Mouse (Mus musculus) midbrain, postnatal 0 days (tissue): ENCODE results near the gene Ch25h. TPM values are rescaled to one million over a fixed set of nuclear protein-coding genes. Genes with fewer than 3 reads are reported as not detected.

Source experiments
- ATAC-seq: fragments of 200-750 bp; cut with Nextera tagmentation; 2 replicates; pipeline ENCODE4 v1.8.0; 2017; ENCODE audit warnings: moderate number of reproducible peaks, mild to moderate bottlenecking, moderate TSS enrichment, moderate library complexity; ENCODE audit not compliant: low FRiP score
- DNase-seq: peaks from one replicate; pipeline ENCODE4 v3.0.0-alpha.2; 2015; ENCODE audit warnings: low spot score
- H3K27ac ChIP-seq: fragments of 300-500 bp; sonication (generic); 2 replicates; pipeline ENCODE4 v1.5.1; 2014; ENCODE audit warnings: low read depth, mild to moderate bottlenecking, low read length, mixed read lengths
- H3K27me3 ChIP-seq: fragments of 300-500 bp; sonication (generic); 2 replicates; pipeline ENCODE4 v1.6.1; 2014; ENCODE audit warnings: low read length, control low read depth, mixed read lengths; ENCODE audit not compliant: insufficient read depth
- H3K36me3 ChIP-seq: fragments of 300-500 bp; sonication (generic); 2 replicates; pipeline ENCODE4 v1.6.1; 2014; ENCODE audit warnings: low read length, control low read depth, mixed read lengths; ENCODE audit not compliant: insufficient read depth
- H3K4me1 ChIP-seq: fragments of 300-500 bp; sonication (generic); 2 replicates; pipeline ENCODE4 v1.6.1; 2014; ENCODE audit warnings: mild to moderate bottlenecking, control low read depth, antibody characterized with exemption, low read length, mixed read lengths; ENCODE audit not compliant: insufficient read depth
- H3K4me2 ChIP-seq: fragments of 300-500 bp; sonication (generic); 2 replicates; pipeline ENCODE4 v1.6.1; 2014; ENCODE audit warnings: low read depth, mild to moderate bottlenecking, low read length, mixed read lengths; ENCODE audit not compliant: poor library complexity, severe bottlenecking
- H3K4me3 ChIP-seq: fragments of 300-500 bp; sonication (generic); 2 replicates; pipeline ENCODE4 v1.5.1; 2014; ENCODE audit warnings: low read depth, mild to moderate bottlenecking, low read length, moderate library complexity
- H3K9ac ChIP-seq: fragments of 300-500 bp; sonication (generic); replicated peaks from 2 replicates; pipeline ENCODE4 v1.6.1; 2014; ENCODE audit warnings: mild to moderate bottlenecking, low read length, moderate library complexity, mixed read lengths; ENCODE audit not compliant: poor library complexity, severe bottlenecking
- H3K9me3 ChIP-seq: fragments of 300-500 bp; sonication (generic); 2 replicates; pipeline ENCODE4 v1.6.1; 2016; ENCODE audit warnings: low read length, control low read depth
- CTCF ChIP-seq: IDR thresholded peaks from 2 replicates; pipeline ENCODE4 v1.5.1; 2016; ENCODE audit warnings: antibody characterized with exemption, mild to moderate bottlenecking
- WGBS: fragments of 180-500 bp; shearing (Covaris S2); extraction: QIAGEN DNeasy Blood & Tissue Kit; methylation state at CpG from one replicate; pipeline ENCODE4 v1.1.7; 2014; 5-methylcytosine and 5-hydroxymethylcytosine counted together
- polyA plus RNA-seq: library from polyadenylated mRNA; unstranded; fragments of >200 nt; fragmentation: Nextera tagmentation; extraction: Ambion mirVana; gene quantifications from 2 replicates; pipeline ENCODE4 v1.2.1, GENCODE M21; 2015
- total RNA-seq: library from RNA; depleted of rRNA; stranded (reverse); fragments of >200 nt; gene quantifications from 2 replicates; pipeline ENCODE4 v1.2.3, GENCODE M21; 2014; rRNA removed

Gene Ch25h
- total and polyA plus RNA-seq, 2 experiments from 2014 or later, result 0.42 to 0.60 TPM

GRCm38 (mm10) chr19:34441979-34442378 lies 33.0 kb downstream of the Ch25h start:
- 78% methylated on average over 2 of the region's 2 CpGs for WGBS
- no peak overlapping the region for H3K9ac ChIP-seq
- no peaks in the 10 kb centered on the region for H3K27me3 ChIP-seq
- no peak for ATAC-seq
- no peak overlapping the region for H3K4me2 ChIP-seq
- no peak for DNase-seq
- no peaks in the 10 kb centered on the region for H3K36me3 ChIP-seq
- no peak overlapping the region for H3K4me3 ChIP-seq
- no peak overlapping the region for H3K27ac ChIP-seq
- no peak for TF ChIP-seq CTCF
- no peaks in the 10 kb centered on the region for H3K9me3 ChIP-seq
- no peaks in the 10 kb centered on the region for H3K4me1 ChIP-seq

- no peaks in the 10 kb centered on the region for H3K27me3 ChIP-seq
- H3K9me3 ChIP-seq, result no peaks in the 10 kb centered on the region
- 62% methylated on average over 5 of the region's 5 CpGs for WGBS
- DNase-seq (peak; percentile 39), ATAC-seq (no peak)
- H3K36me3 ChIP-seq, result no peaks in the 10 kb centered on the region
- H3K4me2 ChIP-seq, result no peak overlapping the region
- H3K4me3 ChIP-seq, result no peak overlapping the region
- TF ChIP-seq CTCF, result no peak
- H3K4me1 ChIP-seq, result no peaks in the 10 kb centered on the region
- no peak overlapping the region for H3K9ac ChIP-seq
- H3K27ac ChIP-seq, result no peak overlapping the region
Observed at GRCm38 (mm10) chr19:34435197-34435611, 39.8 kb downstream of the Ch25h start.

- DNase-seq, result no peak
- Histone ChIP-seq H3K27ac (no peak overlapping the region), H3K27me3 (no peaks in the 10 kb centered on the region), H3K36me3 (no peaks in the 10 kb centered on the region), H3K4me2 (no peak overlapping the region), H3K9ac (no peak overlapping the region), H3K9me3 (no peaks in the 10 kb centered on the region), H3K4me1 (no peaks in the 10 kb centered on the region), H3K4me3 (no peak overlapping the region)
- ATAC-seq, result no peak
- 78% methylated on average over 3 of the region's 3 CpGs for WGBS
- no peak for TF ChIP-seq CTCF
Observed at GRCm38 (mm10) chr19:34431314-34431713, 43.6 kb downstream of the Ch25h start.

GRCm38 (mm10) chr19:34423783-34424335 lies 51.1 kb downstream of the Ch25h start:
- no peak overlapping the region for H3K4me2 ChIP-seq
- no peaks in the 10 kb centered on the region for H3K27me3 ChIP-seq
- H3K9me3 ChIP-seq, result no peaks in the 10 kb centered on the region
- H3K36me3 ChIP-seq, result no peaks in the 10 kb centered on the region
- ATAC-seq (no peak), DNase-seq (no peak)
- TF ChIP-seq CTCF, result no peak
- H3K27ac ChIP-seq, result no peak overlapping the region
- WGBS, result 89% methylated on average over 4 of the region's 4 CpGs
- H3K9ac ChIP-seq, result no peak overlapping the region
- no peaks in the 10 kb centered on the region for H3K4me1 ChIP-seq
- no peak overlapping the region for H3K4me3 ChIP-seq

Other genes with a start within 250 kb of the Ch25h start
- gene Acta2, start 219.6 kb downstream of the Ch25h start, total RNA-seq, result 3.7 and 10.0 TPM in 2 replicates
- gene Acta2, start 219.6 kb downstream of the Ch25h start, polyA plus RNA-seq, result 9.6 and 11.8 TPM in 2 replicates
- 0.19 and 0.66 TPM in 2 replicates for gene Fas, start 184.5 kb downstream of the Ch25h start, total RNA-seq
- 1.4 and 1.9 TPM in 2 replicates for gene Fas, start 184.5 kb downstream of the Ch25h start, polyA plus RNA-seq
- gene Lipa, start 52.3 kb upstream of the Ch25h start, total RNA-seq, result 24.5 and 26.7 TPM in 2 replicates
- gene Lipa, start 52.3 kb upstream of the Ch25h start, polyA plus RNA-seq, result 19.0 and 19.3 TPM in 2 replicates
- gene Ifit2, start 75.5 kb upstream of the Ch25h start, total RNA-seq, result 11.1 and 11.5 TPM in 2 replicates
- 8.2 and 9.0 TPM in 2 replicates for gene Ifit2, start 75.5 kb upstream of the Ch25h start, polyA plus RNA-seq
- 0.82 and 2.7 TPM in 2 replicates for gene Ifit3, start 108.4 kb upstream of the Ch25h start, total RNA-seq
- 2.9 and 3.2 TPM in 2 replicates for gene Ifit3, start 108.4 kb upstream of the Ch25h start, polyA plus RNA-seq
- gene Ifit1bl1, start 126.8 kb upstream of the Ch25h start, total RNA-seq, result 1.4 and 1.9 TPM in 2 replicates
- 1.4 and 1.5 TPM in 2 replicates for gene Ifit1bl1, start 126.8 kb upstream of the Ch25h start, polyA plus RNA-seq
- gene Ifit3b, start 132.8 kb upstream of the Ch25h start, total RNA-seq, result 0.49 and 0.57 TPM in 2 replicates
- gene Ifit3b, start 132.8 kb upstream of the Ch25h start, polyA plus RNA-seq, result 0.58 and 1.2 TPM in 2 replicates
- 0.14 and 0.38 TPM in 2 replicates for gene Ifit1bl2, start 165.6 kb upstream of the Ch25h start, total RNA-seq
- 0.07 and 0.17 TPM in 2 replicates for gene Ifit1bl2, start 165.6 kb upstream of the Ch25h start, polyA plus RNA-seq
- 2.6 and 3.7 TPM in 2 replicates for gene Ifit1, start 165.7 kb upstream of the Ch25h start, total RNA-seq
- gene Ifit1, start 165.7 kb upstream of the Ch25h start, polyA plus RNA-seq, result 1.0 and 1.2 TPM in 2 replicates